Mouse (Mus musculus) hindbrain, postnatal 0 days (tissue): ENCODE measurements at regions not wholly inside any gene's neighbourhood (a gene's known extent, or its start where the extent isn't known, plus 50 kb on each side); places are given as distances from the start of the nearest gene placed in this dataset.
A peak's percentile ranks its signal among the peaks of the same experiment; 100 is the strongest.

Experiments
- ATAC-seq: fragments of 200-750 bp; cut with Nextera tagmentation; 2 replicates; pipeline ENCODE4 v1.8.0; 2017; ENCODE audit warnings: mild to moderate bottlenecking, moderate TSS enrichment, moderate library complexity
- DNase-seq: peaks from one replicate; pipeline ENCODE4 v3.0.0-alpha.2; 2015; ENCODE audit warnings: low spot score
- H3K27ac ChIP-seq: fragments of 300-500 bp; sonication (generic); 2 replicates; pipeline ENCODE4 v1.5.1; 2014; ENCODE audit warnings: mild to moderate bottlenecking
- H3K27me3 ChIP-seq: fragments of 300-500 bp; sonication (generic); 2 replicates; pipeline ENCODE4 v1.6.1; 2014; ENCODE audit warnings: low read length, mixed read lengths; ENCODE audit not compliant: insufficient read depth
- H3K36me3 ChIP-seq: fragments of 300-500 bp; sonication (generic); 2 replicates; pipeline ENCODE4 v1.6.1; 2014; ENCODE audit warnings: low read length, mixed read lengths; ENCODE audit not compliant: insufficient read depth
- H3K4me1 ChIP-seq: fragments of 300-500 bp; sonication (generic); 2 replicates; pipeline ENCODE4 v1.6.1; 2014; ENCODE audit warnings: antibody characterized with exemption, low read length, mixed read lengths; ENCODE audit not compliant: insufficient read depth
- H3K4me2 ChIP-seq: fragments of 300-500 bp; sonication (generic); 2 replicates; pipeline ENCODE4 v1.6.1; 2014; ENCODE audit warnings: low read depth, mild to moderate bottlenecking, low read length, moderate library complexity, mixed read lengths
- H3K4me3 ChIP-seq: fragments of 300-500 bp; sonication (generic); 2 replicates; pipeline ENCODE4 v1.5.1; 2014; ENCODE audit warnings: low read length
- H3K9ac ChIP-seq: fragments of 300-500 bp; sonication (generic); replicated peaks from 2 replicates; pipeline ENCODE4 v1.6.1; 2014; ENCODE audit warnings: mild to moderate bottlenecking, low read length, moderate library complexity, mixed read lengths
- H3K9me3 ChIP-seq: fragments of 300-500 bp; sonication (generic); 2 replicates; pipeline ENCODE4 v1.6.1; 2016; ENCODE audit warnings: low read length, mixed read lengths
- CTCF ChIP-seq: IDR thresholded peaks from 2 replicates; pipeline ENCODE4 v1.5.1; 2016; ENCODE audit warnings: antibody characterized with exemption, control low read depth, low read depth
- WGBS: fragments of 180-500 bp; shearing (Covaris S2); extraction: QIAGEN DNeasy Blood & Tissue Kit; methylation state at CpG from one replicate; pipeline ENCODE4 v1.1.7; 2014; 5-methylcytosine and 5-hydroxymethylcytosine counted together

DNA sequence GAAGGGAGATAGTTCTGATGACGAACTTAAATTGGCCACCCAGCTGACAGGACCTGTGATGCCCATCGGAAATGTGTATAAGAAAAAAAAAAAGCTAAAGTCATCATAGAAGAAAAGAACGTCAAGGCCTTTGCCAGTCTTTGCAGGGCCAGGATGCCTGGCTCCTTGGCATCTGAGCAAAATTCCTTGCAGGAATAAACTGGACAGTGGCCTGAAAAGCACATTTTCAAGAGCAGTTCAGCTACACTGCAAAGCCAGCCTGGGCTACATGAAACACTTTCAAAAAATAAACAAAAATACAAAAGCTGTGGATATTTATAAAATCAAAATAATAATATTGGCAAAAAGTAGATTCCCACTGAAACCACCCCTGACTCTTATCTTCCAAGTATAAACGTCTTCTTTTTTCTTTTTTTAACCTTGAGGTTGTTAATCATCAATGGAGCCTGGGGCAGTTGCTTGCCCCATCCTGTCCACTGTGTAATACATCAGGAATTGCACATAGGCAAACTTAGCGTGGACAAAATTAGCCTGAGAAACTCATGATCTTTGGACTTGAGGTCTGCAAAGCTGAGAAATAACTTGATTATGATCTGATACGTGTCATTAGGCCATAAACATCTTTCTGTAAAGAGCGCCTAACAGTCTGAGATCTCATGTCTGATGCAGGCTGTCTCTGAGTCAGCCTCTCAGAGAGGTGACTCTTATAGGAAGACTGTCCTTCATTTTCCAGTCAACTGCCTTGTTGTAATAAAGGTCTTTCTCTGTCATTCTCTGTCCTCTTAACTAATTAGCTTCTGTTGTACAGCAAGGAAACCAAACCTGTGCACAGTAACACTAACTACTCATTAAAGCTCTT is 90.5 kb upstream of the Crim1 start:
- 81% methylated on average over 7 of the region's 7 CpGs for WGBS
- Histone ChIP-seq H3K27ac (no peak overlapping the region), H3K9me3 (no peaks in the 10 kb centered on the region), H3K4me3 (no peak overlapping the region), H3K27me3 (no peaks in the 10 kb centered on the region), H3K9ac (no peak overlapping the region), H3K36me3 (no peaks in the 10 kb centered on the region), H3K4me1 (no peaks in the 10 kb centered on the region), H3K4me2 (no peak overlapping the region)
- no peak for DNase-seq
- no peak for TF ChIP-seq CTCF
- no peak for ATAC-seq

- no peak for ATAC-seq
Measured at GRCm38 (mm10) chr17:78132116-78132515, 67.9 kb upstream of the Crim1 start.

DNA sequence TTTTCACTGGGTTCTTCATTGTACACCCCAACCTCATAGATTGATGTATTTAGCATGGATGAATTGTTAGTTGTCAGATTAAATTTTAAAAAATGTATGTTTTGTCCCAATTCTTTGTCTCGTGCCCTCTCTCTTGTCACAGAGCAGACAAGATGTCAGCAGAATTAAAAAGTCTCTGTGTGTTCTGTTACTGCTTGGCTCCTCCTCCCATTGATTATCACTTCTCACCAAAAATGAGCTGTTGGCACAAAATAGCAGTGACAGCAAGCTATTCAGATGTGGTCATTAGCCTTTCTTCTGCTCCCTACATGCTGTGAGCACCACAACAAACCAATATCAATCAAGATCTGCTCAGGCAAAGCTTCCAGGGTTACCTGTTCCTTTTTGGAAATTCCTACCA is 62.1 kb upstream of the Crim1 start:
- WGBS = 31% methylated on average over 1 of the region's 1 CpGs
- TF ChIP-seq CTCF = no peak
- DNase-seq = no peak

More at GRCm38 (mm10) chr17:78132116-78132515, 67.9 kb upstream of the Crim1 start:
- no peak overlapping the region for H3K4me2 ChIP-seq
- no peak for DNase-seq
- H3K4me3 ChIP-seq = no peak overlapping the region
- H3K36me3 ChIP-seq = no peaks in the 10 kb centered on the region
- H3K27ac ChIP-seq = no peak overlapping the region
- H3K27me3 ChIP-seq = no peaks in the 10 kb centered on the region
- no peak for TF ChIP-seq CTCF
- no peaks in the 10 kb centered on the region for H3K9me3 ChIP-seq
- no peaks in the 10 kb centered on the region for H3K4me1 ChIP-seq
- WGBS = 86% methylated on average over 1 of the region's 1 CpGs
- no peak overlapping the region for H3K9ac ChIP-seq

DNA sequence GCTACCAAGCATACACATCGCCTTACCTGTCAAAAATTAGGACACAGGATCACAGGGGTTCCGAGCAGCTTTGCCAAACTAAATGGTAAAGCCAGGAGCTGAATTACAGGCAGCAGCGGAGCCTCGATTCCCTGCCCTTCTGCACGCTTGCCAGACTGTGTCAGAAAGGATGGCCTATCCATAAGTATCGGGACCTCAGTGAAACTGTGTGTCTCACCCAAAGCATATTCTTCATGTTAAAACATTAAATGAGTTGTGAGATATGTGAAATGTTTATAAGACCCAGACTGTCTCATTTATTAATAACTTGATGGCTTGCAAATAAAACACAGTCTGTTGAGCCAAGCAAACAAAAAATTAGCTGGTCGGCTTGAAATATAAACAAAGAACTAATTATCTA is 59.4 kb upstream of the Crim1 start:
- Histone ChIP-seq H3K27me3 (no peaks in the 10 kb centered on the region), H3K36me3 (no peaks in the 10 kb centered on the region), H3K4me3 (no peak overlapping the region), H3K4me2 (no peak overlapping the region), H3K4me1 (no peaks in the 10 kb centered on the region), H3K27ac (no peak overlapping the region), H3K9ac (no peak overlapping the region), H3K9me3 (no peaks in the 10 kb centered on the region)
- TF ChIP-seq CTCF = no peak
- DNase-seq = no peak
- WGBS = 81% methylated on average over 7 of the region's 7 CpGs
- no peak for ATAC-seq

More for the DNA sequence above, 62.1 kb upstream of the Crim1 start:
- Histone ChIP-seq H3K4me2 (no peak overlapping the region), H3K27me3 (no peaks in the 10 kb centered on the region), H3K27ac (no peak overlapping the region), H3K4me1 (no peaks in the 10 kb centered on the region), H3K36me3 (no peaks in the 10 kb centered on the region), H3K9ac (no peak overlapping the region), H3K4me3 (no peak overlapping the region), H3K9me3 (no peaks in the 10 kb centered on the region)
- ATAC-seq = no peak

- Histone ChIP-seq H3K27ac (no peak overlapping the region), H3K9ac (no peak overlapping the region), H3K4me3 (no peak overlapping the region), H3K27me3 (no peaks in the 10 kb centered on the region), H3K36me3 (no peaks in the 10 kb centered on the region), H3K9me3 (no peaks in the 10 kb centered on the region), H3K4me1 (no peaks in the 10 kb centered on the region), H3K4me2 (no peak overlapping the region)
- 69% methylated on average over 3 of the region's 3 CpGs for WGBS
- ATAC-seq = no peak
- DNase-seq = no peak
- TF ChIP-seq CTCF = no peak
Measured at GRCm38 (mm10) chr17:78141136-78141535, 58.9 kb upstream of the Crim1 start.

DNA sequence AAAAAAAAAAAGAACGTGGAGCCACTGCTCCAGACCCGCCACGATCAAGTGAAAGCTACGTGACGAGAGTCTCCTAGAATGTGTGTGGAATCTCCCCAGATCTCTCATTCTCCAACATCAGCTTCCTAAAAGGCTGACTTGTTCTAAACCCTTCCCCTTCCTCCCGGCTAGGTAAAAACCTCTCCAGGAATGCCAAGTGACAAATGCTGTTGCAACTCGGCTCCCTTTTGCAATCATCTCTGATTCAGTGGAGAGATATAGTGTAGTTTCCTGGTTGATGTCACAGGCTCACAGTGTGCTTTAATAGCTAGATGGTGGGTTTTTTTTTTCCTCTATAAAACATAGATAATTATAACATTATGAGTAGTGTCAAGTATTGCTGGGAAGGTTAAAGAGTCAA is 57.6 kb upstream of the Crim1 start:
- Histone ChIP-seq H3K27me3 (no peaks in the 10 kb centered on the region), H3K4me3 (no peak overlapping the region), H3K4me1 (no peaks in the 10 kb centered on the region), H3K36me3 (no peaks in the 10 kb centered on the region), H3K27ac (no peak overlapping the region), H3K9ac (no peak overlapping the region), H3K9me3 (no peaks in the 10 kb centered on the region), H3K4me2 (no peak overlapping the region)
- WGBS = 90% methylated on average over 7 of the region's 7 CpGs
- DNase-seq (no peak), ATAC-seq (no peak)
- TF ChIP-seq CTCF = no peak

DNA sequence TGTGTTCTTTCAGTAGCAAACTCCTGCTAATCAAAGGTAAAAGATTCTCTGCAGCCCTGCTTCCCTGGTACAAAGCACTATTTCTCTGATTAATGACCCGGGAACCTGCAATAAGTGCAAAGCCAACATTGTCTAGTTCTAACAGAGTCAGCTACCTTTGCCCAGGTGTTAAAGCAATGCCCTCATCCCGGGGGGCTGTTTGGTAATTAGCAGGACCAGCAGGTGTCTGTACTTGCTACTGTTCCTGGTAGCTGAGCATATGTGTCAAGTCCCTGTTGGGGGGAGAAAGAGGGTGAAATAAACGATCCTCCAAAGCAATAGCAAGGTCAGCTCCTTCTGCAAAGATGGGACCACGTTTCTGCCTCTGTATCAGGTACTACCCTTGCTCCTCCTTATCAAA is 54.7 kb upstream of the Crim1 start:
- Histone ChIP-seq H3K9me3 (no peaks in the 10 kb centered on the region), H3K4me1 (no peaks in the 10 kb centered on the region), H3K36me3 (no peaks in the 10 kb centered on the region), H3K27me3 (no peaks in the 10 kb centered on the region), H3K4me2 (no peak overlapping the region), H3K9ac (no peak overlapping the region), H3K27ac (no peak overlapping the region), H3K4me3 (no peak overlapping the region)
- DNase-seq = peak; percentile 20
- TF ChIP-seq CTCF = no peak
- ATAC-seq = no peak
- WGBS = 46% methylated on average over 4 of the region's 4 CpGs
